Mouse (Mus musculus): Measurements from ENCODE around the gene Slc44a5. TPM values are rescaled to one million over a fixed set of nuclear protein-coding genes. Genes with fewer than 3 reads are reported as not detected.

Slc44a5 gene
- polyA plus RNA-seq, 1 experiment from 2014 or later = 1.6 TPM

GRCm38 (mm10) chr3:154210431-154211055 is 237.3 kb downstream of the Slc44a5 start:
- no peaks in the 10 kb centered on the region for H3K36me3 ChIP-seq (ENCODE audit: control insufficient read depth, insufficient read depth, low read length)
- H3K4me1 ChIP-seq (ENCODE audit: control insufficient read depth, insufficient read depth, low read length) = no peaks in the 10 kb centered on the region
- no peaks in the 10 kb centered on the region for H3K27me3 ChIP-seq (ENCODE audit: control insufficient read depth, insufficient read depth, low read length)
- WGBS = 41% methylated on average over 10 of the region's 10 CpGs
- H3K9me3 ChIP-seq (ENCODE audit: control insufficient read depth, low read depth, low read length) = no peaks in the 10 kb centered on the region
- H3K9ac ChIP-seq (replicated peaks; ENCODE audit: low read depth, low read length) = no peak overlapping the region
- no peak overlapping the region for H3K27ac ChIP-seq (ENCODE audit: low read length)
- no peak overlapping the region for H3K4me3 ChIP-seq (ENCODE audit: low read depth, low read length)
- no peak for ATAC-seq (ENCODE audit: insufficient number of reproducible peaks, insufficient read depth, low FRiP score, low read depth)
- H3K4me2 ChIP-seq (replicated peaks; ENCODE audit: low read depth, low read length) = no peak overlapping the region

GRCm38 (mm10) chr3:154212551-154212950 is 239.3 kb downstream of the Slc44a5 start:
- Histone ChIP-seq H3K27ac (ENCODE audit: low read length) (no peak overlapping the region), H3K36me3 (ENCODE audit: control insufficient read depth, insufficient read depth, low read length) (no peaks in the 10 kb centered on the region), H3K9me3 (ENCODE audit: control insufficient read depth, low read depth, low read length) (no peaks in the 10 kb centered on the region), H3K27me3 (ENCODE audit: control insufficient read depth, insufficient read depth, low read length) (no peaks in the 10 kb centered on the region), H3K4me1 (ENCODE audit: control insufficient read depth, insufficient read depth, low read length) (no peaks in the 10 kb centered on the region), H3K4me3 (ENCODE audit: low read depth, low read length) (no peak overlapping the region), H3K4me2 (replicated peaks; ENCODE audit: low read depth, low read length) (no peak overlapping the region), H3K9ac (replicated peaks; ENCODE audit: low read depth, low read length) (no peak overlapping the region)
- WGBS = 79% methylated on average over 2 of the region's 2 CpGs
- no peak for ATAC-seq (ENCODE audit: insufficient number of reproducible peaks, insufficient read depth, low FRiP score, low read depth)

- Histone ChIP-seq H3K27ac (ENCODE audit: low read length) (no peak overlapping the region), H3K9me3 (ENCODE audit: control insufficient read depth, low read depth, low read length) (no peaks in the 10 kb centered on the region), H3K9ac (replicated peaks; ENCODE audit: low read depth, low read length) (no peak overlapping the region), H3K4me2 (replicated peaks; ENCODE audit: low read depth, low read length) (no peak overlapping the region), H3K36me3 (ENCODE audit: control insufficient read depth, insufficient read depth, low read length) (no peaks in the 10 kb centered on the region), H3K4me1 (ENCODE audit: control insufficient read depth, insufficient read depth, low read length) (no peaks in the 10 kb centered on the region), H3K27me3 (ENCODE audit: control insufficient read depth, insufficient read depth, low read length) (no peaks in the 10 kb centered on the region), H3K4me3 (ENCODE audit: low read depth, low read length) (no peak overlapping the region)
- WGBS = 67% methylated on average over 7 of the region's 7 CpGs
- ATAC-seq (ENCODE audit: insufficient number of reproducible peaks, insufficient read depth, low FRiP score, low read depth) = no peak
Measured at GRCm38 (mm10) chr3:154215309-154215708, 242.1 kb downstream of the Slc44a5 start.

DNA sequence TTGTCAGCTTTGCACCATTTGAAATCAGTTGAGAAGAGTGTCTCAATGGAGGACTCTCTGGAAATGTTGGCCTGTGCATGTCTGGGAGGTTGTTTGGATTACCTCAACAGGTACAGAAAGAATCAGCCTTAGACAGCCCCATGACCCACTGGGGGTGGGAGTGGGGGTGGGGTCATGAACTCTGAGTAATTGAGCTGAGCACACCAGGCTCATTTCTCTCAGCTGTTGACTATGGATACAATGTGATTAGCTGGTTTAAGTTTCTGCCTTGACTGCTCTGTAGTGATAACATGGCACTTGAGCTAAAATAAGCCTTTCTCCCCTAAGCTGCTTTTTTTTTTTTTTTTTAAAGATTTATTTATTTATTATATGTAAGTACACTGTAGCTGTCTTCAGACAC is 242.5 kb downstream of the Slc44a5 start:
- H3K27ac ChIP-seq (ENCODE audit: low read length) = no peak overlapping the region
- no peak overlapping the region for H3K4me2 ChIP-seq (replicated peaks; ENCODE audit: low read depth, low read length)
- H3K27me3 ChIP-seq (ENCODE audit: control insufficient read depth, insufficient read depth, low read length) = no peaks in the 10 kb centered on the region
- no peaks in the 10 kb centered on the region for H3K9me3 ChIP-seq (ENCODE audit: control insufficient read depth, low read depth, low read length)
- ATAC-seq (ENCODE audit: insufficient number of reproducible peaks, insufficient read depth, low FRiP score, low read depth) = no peak
- no peaks in the 10 kb centered on the region for H3K36me3 ChIP-seq (ENCODE audit: control insufficient read depth, insufficient read depth, low read length)
- H3K9ac ChIP-seq (replicated peaks; ENCODE audit: low read depth, low read length) = no peak overlapping the region
- no peak overlapping the region for H3K4me3 ChIP-seq (ENCODE audit: low read depth, low read length)
- H3K4me1 ChIP-seq (ENCODE audit: control insufficient read depth, insufficient read depth, low read length) = no peaks in the 10 kb centered on the region

- 34% methylated on average over 8 of the region's 8 CpGs for WGBS
- Histone ChIP-seq H3K4me2 (replicated peaks; ENCODE audit: low read depth, low read length) (no peak overlapping the region), H3K9me3 (ENCODE audit: control insufficient read depth, low read depth, low read length) (no peaks in the 10 kb centered on the region), H3K4me1 (ENCODE audit: control insufficient read depth, insufficient read depth, low read length) (no peaks in the 10 kb centered on the region), H3K36me3 (ENCODE audit: control insufficient read depth, insufficient read depth, low read length) (no peaks in the 10 kb centered on the region), H3K27me3 (ENCODE audit: control insufficient read depth, insufficient read depth, low read length) (no peaks in the 10 kb centered on the region), H3K9ac (replicated peaks; ENCODE audit: low read depth, low read length) (no peak overlapping the region), H3K4me3 (ENCODE audit: low read depth, low read length) (no peak overlapping the region), H3K27ac (ENCODE audit: low read length) (no peak overlapping the region)
- ATAC-seq (ENCODE audit: insufficient number of reproducible peaks, insufficient read depth, low FRiP score, low read depth) = no peak
Measured at GRCm38 (mm10) chr3:154222141-154222591, 248.9 kb downstream of the Slc44a5 start.

DNA sequence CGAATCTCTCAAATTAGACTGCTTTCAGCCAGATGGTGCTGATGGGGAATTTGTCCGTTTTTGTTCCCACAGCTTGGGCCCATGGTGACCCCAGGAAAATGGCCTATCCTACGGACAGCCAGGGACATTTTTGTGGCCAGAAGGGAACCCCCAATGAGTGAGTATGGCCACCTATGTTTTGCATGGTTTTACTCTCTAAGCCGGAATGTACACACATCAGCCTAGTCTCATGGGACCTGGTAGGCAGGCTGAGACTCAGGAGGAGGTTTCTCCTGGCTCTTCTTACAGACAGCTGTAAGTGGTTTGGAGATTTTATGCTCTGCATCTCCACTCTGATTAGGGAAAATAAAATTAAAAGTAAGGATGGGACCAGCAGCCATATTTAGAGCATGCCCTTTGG is 249.5 kb downstream of the Slc44a5 start:
- WGBS = 56% methylated on average over 4 of the region's 4 CpGs
- H3K4me2 ChIP-seq (replicated peaks; ENCODE audit: low read depth, low read length) = no peak overlapping the region

GRCm38 (mm10) chr3:154226100-154226752 is 253.0 kb downstream of the Slc44a5 start:
- H3K4me1 ChIP-seq (ENCODE audit: control insufficient read depth, insufficient read depth, low read length) = no peaks in the 10 kb centered on the region
- H3K9ac ChIP-seq (replicated peaks; ENCODE audit: low read depth, low read length) = no peak overlapping the region
- ATAC-seq (ENCODE audit: insufficient number of reproducible peaks, insufficient read depth, low FRiP score, low read depth) = 0 out of 2 replicates have a peak, but pooled peaks have one; percentile 46
- H3K4me3 ChIP-seq (ENCODE audit: low read depth, low read length) = no peak overlapping the region
- 46% methylated on average over 10 of the region's 10 CpGs for WGBS
- no peak overlapping the region for H3K27ac ChIP-seq (ENCODE audit: low read length)
- H3K9me3 ChIP-seq (ENCODE audit: control insufficient read depth, low read depth, low read length) = no peaks in the 10 kb centered on the region
- no peak overlapping the region for H3K4me2 ChIP-seq (replicated peaks; ENCODE audit: low read depth, low read length)
- H3K36me3 ChIP-seq (ENCODE audit: control insufficient read depth, insufficient read depth, low read length) = no peaks in the 10 kb centered on the region
- no peaks in the 10 kb centered on the region for H3K27me3 ChIP-seq (ENCODE audit: control insufficient read depth, insufficient read depth, low read length)

More for the DNA sequence above, 249.5 kb downstream of the Slc44a5 start:
- Histone ChIP-seq H3K36me3 (ENCODE audit: control insufficient read depth, insufficient read depth, low read length) (no peaks in the 10 kb centered on the region), H3K4me1 (ENCODE audit: control insufficient read depth, insufficient read depth, low read length) (no peaks in the 10 kb centered on the region), H3K27me3 (ENCODE audit: control insufficient read depth, insufficient read depth, low read length) (no peaks in the 10 kb centered on the region), H3K4me3 (ENCODE audit: low read depth, low read length) (no peak overlapping the region), H3K9me3 (ENCODE audit: control insufficient read depth, low read depth, low read length) (no peaks in the 10 kb centered on the region), H3K27ac (ENCODE audit: low read length) (0 out of 2 replicates have a peak overlapping the region, but pooled peaks have one; percentile 15), H3K9ac (replicated peaks; ENCODE audit: low read depth, low read length) (no peak overlapping the region)
- ATAC-seq (ENCODE audit: insufficient number of reproducible peaks, insufficient read depth, low FRiP score, low read depth) = no peak

DNA sequence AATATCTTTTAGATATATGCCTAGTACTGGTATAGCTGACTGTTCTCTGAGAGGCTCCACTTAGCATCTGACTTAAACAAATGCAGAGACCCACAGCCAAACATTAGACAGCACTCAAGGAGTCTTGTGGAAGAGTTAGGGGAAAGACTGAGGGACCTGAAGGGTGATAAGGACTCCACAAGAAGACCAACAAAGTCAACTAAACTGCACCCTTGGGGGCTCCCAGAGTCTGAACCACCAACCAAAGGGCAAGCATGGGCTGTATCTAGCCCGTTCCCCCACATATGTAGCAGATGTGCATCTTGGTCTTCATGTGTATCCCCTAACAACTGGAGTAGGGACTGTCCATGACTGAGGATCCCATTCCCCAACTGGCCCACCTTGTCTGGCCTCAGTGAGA is 271.7 kb downstream of the Slc44a5 start:
- H3K27ac ChIP-seq (ENCODE audit: low read length) = no peak overlapping the region
- no peaks in the 10 kb centered on the region for H3K4me1 ChIP-seq (ENCODE audit: control insufficient read depth, insufficient read depth, low read length)
- WGBS = 80% methylated on average over 1 of the region's 1 CpGs
- no peak overlapping the region for H3K4me2 ChIP-seq (replicated peaks; ENCODE audit: low read depth, low read length)
- no peaks in the 10 kb centered on the region; the same call in 1 of the 2 replicates for H3K9me3 ChIP-seq (ENCODE audit: control insufficient read depth, low read depth, low read length)
- H3K36me3 ChIP-seq (ENCODE audit: control insufficient read depth, insufficient read depth, low read length) = no peaks in the 10 kb centered on the region
- ATAC-seq (ENCODE audit: insufficient number of reproducible peaks, insufficient read depth, low FRiP score, low read depth) = no peak
- no peaks in the 10 kb centered on the region for H3K27me3 ChIP-seq (ENCODE audit: control insufficient read depth, insufficient read depth, low read length)
- no peak overlapping the region for H3K9ac ChIP-seq (replicated peaks; ENCODE audit: low read depth, low read length)
- H3K4me3 ChIP-seq (ENCODE audit: low read depth, low read length) = no peak overlapping the region

All from stomach, embryonic 14.5 days (tissue).